Mouse (Mus musculus): ENCODE measurements around the gene Vax2.

DNA sequence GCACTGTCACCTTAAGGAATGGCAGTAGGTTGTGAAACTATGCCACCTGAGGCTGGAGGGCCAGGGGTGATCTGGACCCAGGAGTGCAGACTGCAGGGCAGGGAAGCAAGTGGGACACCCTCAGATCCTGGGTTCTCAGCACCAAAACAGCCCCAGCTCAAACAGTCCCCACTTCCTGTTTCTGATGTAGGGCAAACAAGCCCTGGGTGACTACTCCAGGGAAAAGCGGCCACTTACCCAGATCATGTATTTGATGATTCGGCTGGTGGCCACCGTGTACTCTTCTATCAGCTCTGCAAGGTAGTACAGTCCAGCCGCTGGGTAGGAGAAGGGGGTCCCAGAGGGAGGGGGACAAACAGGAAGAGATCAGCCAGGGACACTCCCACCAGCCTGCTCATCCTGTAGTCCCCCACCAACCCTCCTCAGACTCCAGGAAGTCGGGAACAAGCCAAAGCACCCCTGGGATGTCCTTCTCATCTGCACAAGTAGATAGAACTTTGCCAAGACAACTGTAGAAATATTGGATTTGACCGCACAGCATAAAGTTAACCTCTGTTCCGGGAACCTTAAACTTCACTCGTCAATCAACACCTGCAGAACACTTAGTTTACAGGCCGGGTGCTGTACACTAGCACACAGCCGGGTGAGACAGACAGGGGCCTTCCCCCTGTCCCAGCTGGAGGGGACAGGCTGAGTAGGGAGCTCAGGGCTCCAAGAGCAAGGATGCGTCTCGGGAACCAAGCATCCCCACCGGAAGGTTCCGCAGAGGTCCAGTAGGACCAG is 63.9 kb downstream of the Vax2 start:
- TF ChIP-seq CTCF (IDR thresholded peaks at IDR 0.05; ENCODE audit: extremely low read depth, insufficient read depth, low read length) (no peak), POLR2A (IDR thresholded peaks at IDR 0.05; ENCODE audit: extremely low read depth, insufficient read depth, low read length) (no peak)
